Comparison of ENCODE assay signal across 27 mouse cellular contexts in genomic region chr14:45322450-45322849, GRCm38 (mm10). TPM values are rescaled to one million over a fixed set of nuclear protein-coding genes. Genes with fewer than 3 reads are reported as not detected.
DNase-seq lines count a peak whose midpoint lies in the region; ATAC-seq and TF ChIP-seq lines count a peak whose summit lies in the region.
"Had no signal": no experiment of that assay in that cellular context is flagged by ENCODE, and none has a peak within 500 bp of the region (broad histone marks: within the 10 kb centered on the region; RNA-seq: fewer than 3 reads in every experiment).

No protein-coding gene starts in this region.

- no peak for TF ChIP-seq POLR2A in small intestine, adult 2 months (IDR thresholded peaks at IDR 0.05; ENCODE audit: low read depth, low read length)

- no peaks in the 10 kb centered on the region for H3K9me3 ChIP-seq in intestine, postnatal 0 days (ENCODE audit: control insufficient read depth)
- H3K9me3 ChIP-seq in intestine, embryonic 15.5 days, result no peaks in the 10 kb centered on the region
- no peaks in the 10 kb centered on the region for H3K9me3 ChIP-seq in liver, embryonic 14.5 days (ENCODE audit: control insufficient read depth, low read length)
- H3K9me3 ChIP-seq: embryonic facial prominence, embryonic 12.5 days; embryonic facial prominence, embryonic 15.5 days; G1E; heart, embryonic 10.5 days; hindbrain, embryonic 12.5 days; hindbrain, embryonic 15.5 days had no signal

- 77% methylated on average over 2 of the region's 2 CpGs for WGBS in intestine, postnatal 0 days
- 86% methylated on average over 2 of the region's 2 CpGs for WGBS in intestine, embryonic 15.5 days
- 76% methylated on average over 2 of the region's 2 CpGs for WGBS in liver, embryonic 14.5 days (ENCODE audit: insufficient replicate concordance)
- 52% methylated on average over 2 of the region's 2 CpGs for WGBS in small intestine, adult 2 months

- peaks cover 12% of the 10 kb centered on the region; the same call in 1 of the 2 replicates for H3K4me1 ChIP-seq in intestine, postnatal 0 days (replicated peaks; ENCODE audit: control insufficient read depth, insufficient read depth, low read length)
- no peaks in the 10 kb centered on the region for H3K4me1 ChIP-seq in intestine, embryonic 15.5 days (replicated peaks)
- peaks cover 39 to 41% of the 10 kb centered on the region in 2 experiments for H3K4me1 ChIP-seq in liver, embryonic 14.5 days (replicated peaks; ENCODE audit: control insufficient read depth in 2 of 2, insufficient read depth in 2 of 2, low read length in 1 of 2)
- peaks cover 12% of the 10 kb centered on the region; the same call in 1 of the 2 replicates for H3K4me1 ChIP-seq in small intestine, adult 2 months (ENCODE audit: control insufficient read depth, insufficient read depth, insufficient read length, low read length)

- no peak for TF ChIP-seq CTCF in intestine, postnatal 0 days (IDR thresholded peaks at IDR 0.05; ENCODE audit: low read depth)
- no peak for TF ChIP-seq CTCF in liver, embryonic 14.5 days (IDR thresholded peaks at IDR 0.05; ENCODE audit: low read depth)
- no peak for TF ChIP-seq CTCF in small intestine, adult 2 months (IDR thresholded peaks at IDR 0.05; ENCODE audit: extremely low read depth, insufficient read length, insufficient replicate concordance, low read depth, low read length)

- peak overlapping the region; percentile 76; the same call in 1 of the 2 replicates for H3K27ac ChIP-seq in intestine, postnatal 0 days (ENCODE audit: low read depth, low read length)
- H3K27ac ChIP-seq in intestine, embryonic 15.5 days, result no peak overlapping the region
- H3K27ac ChIP-seq in liver, embryonic 14.5 days, result peak overlapping the region; percentile 82
- H3K27ac ChIP-seq in small intestine, adult 2 months (ENCODE audit: insufficient read depth, low read depth, low read length), result peak overlapping the region; percentile 100
- H3K27ac ChIP-seq: embryonic facial prominence, embryonic 12.5 days; embryonic facial prominence, embryonic 15.5 days; gastrocnemius, adult 2 months; heart, adult 2 months; hindbrain, embryonic 12.5 days; hindbrain, embryonic 15.5 days had no signal

- DNase-seq in MEL-GATA-1-ER (ENCODE audit: extremely low read depth, low read depth), result peak; percentile 36
- no peak for DNase-seq in liver, embryonic 14.5 days (ENCODE audit: low read depth in 3 of 3, low spot score in 3 of 3)
- no peak for DNase-seq in adrenal gland, postnatal 4 days (ENCODE audit: low spot score in 2 of 2)
- DNase-seq in Muller cell, postnatal 12 days (ENCODE audit: inconsistent ontology term), result no peak
- DNase-seq: adrenal gland, postnatal 10 days; adrenal gland, postnatal 36 days; B cell, adult 2 months; cerebellum, adult 11 months; cerebellum, adult 2 months; cerebellum, adult 9-11 months; cerebellum, postnatal 25 days; forebrain, postnatal 0 days; gastrocnemius, adult 2 months; gastrocnemius, postnatal 25 days; heart, adult 2 months had no signal

- H3K36me3 ChIP-seq in intestine, postnatal 0 days (ENCODE audit: control insufficient read depth, insufficient read depth), result no peaks in the 10 kb centered on the region
- no peaks in the 10 kb centered on the region for H3K36me3 ChIP-seq in intestine, embryonic 15.5 days
- H3K36me3 ChIP-seq in liver, embryonic 14.5 days (replicated peaks; ENCODE audit: control insufficient read depth, insufficient read depth, low read depth), result no peaks in the 10 kb centered on the region
- H3K36me3 ChIP-seq in small intestine, adult 2 months (ENCODE audit: control insufficient read depth, insufficient read depth, low read length), result no peaks in the 10 kb centered on the region
- H3K36me3 ChIP-seq: embryonic facial prominence, embryonic 12.5 days; embryonic facial prominence, embryonic 15.5 days; G1E; heart, embryonic 10.5 days; hindbrain, embryonic 12.5 days; hindbrain, embryonic 15.5 days had no signal

- no peak overlapping the region for H3K4me2 ChIP-seq in intestine, postnatal 0 days (replicated peaks; ENCODE audit: low read depth)
- H3K4me2 ChIP-seq in intestine, embryonic 15.5 days (replicated peaks), result no peak overlapping the region
- peak overlapping the region; percentile 49 for H3K4me2 ChIP-seq in liver, embryonic 14.5 days (ENCODE audit: low read depth)
- H3K4me2 ChIP-seq: embryonic facial prominence, embryonic 12.5 days; embryonic facial prominence, embryonic 15.5 days; hindbrain, embryonic 12.5 days; hindbrain, embryonic 15.5 days had no signal

- no peak overlapping the region for H3K9ac ChIP-seq in intestine, postnatal 0 days (ENCODE audit: low read depth, low read length)
- H3K9ac ChIP-seq in intestine, embryonic 15.5 days, result no peak overlapping the region
- H3K9ac ChIP-seq in liver, embryonic 14.5 days (replicated peaks), result no peak overlapping the region; the same call in 1 of the 2 replicates
- H3K9ac ChIP-seq: embryonic facial prominence, embryonic 12.5 days; embryonic facial prominence, embryonic 15.5 days; forebrain, postnatal 0 days; hindbrain, embryonic 12.5 days; hindbrain, embryonic 15.5 days had no signal

- TF ChIP-seq EP300 in liver, embryonic 14.5 days (IDR thresholded peaks at IDR 0.05; ENCODE audit: low read depth), result no peak

- no peak for ATAC-seq in intestine, postnatal 0 days
- ATAC-seq in intestine, embryonic 15.5 days, result no peak
- ATAC-seq in liver, embryonic 14.5 days (ENCODE audit: insufficient read depth), result no peak
- ATAC-seq: forebrain, embryonic 14.5 days; forebrain, postnatal 0 days; Patski had no signal

- H3K27me3 ChIP-seq in intestine, postnatal 0 days (replicated peaks; ENCODE audit: control insufficient read depth, insufficient read depth, low read length), result no peaks in the 10 kb centered on the region
- no peaks in the 10 kb centered on the region for H3K27me3 ChIP-seq in intestine, embryonic 15.5 days (replicated peaks)
- no peaks in the 10 kb centered on the region for H3K27me3 ChIP-seq in liver, embryonic 14.5 days (ENCODE audit: control insufficient read depth, insufficient read depth, low read length)
- no peaks in the 10 kb centered on the region for H3K27me3 ChIP-seq in small intestine, adult 2 months (ENCODE audit: control insufficient read depth, insufficient read depth, low read length)
- H3K27me3 ChIP-seq: CH12.LX; embryonic facial prominence, embryonic 12.5 days; embryonic facial prominence, embryonic 15.5 days; hindbrain, embryonic 12.5 days; hindbrain, embryonic 15.5 days; Patski had no signal

- no peak overlapping the region for H3K4me3 ChIP-seq in intestine, postnatal 0 days (ENCODE audit: low read depth, low read length)
- no peak overlapping the region for H3K4me3 ChIP-seq in intestine, embryonic 15.5 days (replicated peaks)
- no peak overlapping the region for H3K4me3 ChIP-seq in liver, embryonic 14.5 days (ENCODE audit: insufficient read depth in 1 of 2, low read depth in 2 of 2, low read length in 2 of 2)
- no peak overlapping the region for H3K4me3 ChIP-seq in small intestine, adult 2 months (ENCODE audit: low read depth, low read length)
- H3K4me3 ChIP-seq: embryonic facial prominence, embryonic 12.5 days; embryonic facial prominence, embryonic 15.5 days; gastrocnemius, adult 2 months; heart, adult 2 months; heart, embryonic 10.5 days; hindbrain, embryonic 12.5 days; hindbrain, embryonic 15.5 days had no signal

RNA-seq across cellular contexts. Expression of gene Ero1l, which starts 3.9 kb away (rescaled TPM):
- 96.3 and 96.6 TPM in 2 replicates for polyA plus RNA-seq in intestine, postnatal 0 days (2015; fragmentation: Nextera tagmentation; extraction: Ambion mirVana)
- polyA plus RNA-seq in intestine, embryonic 15.5 days (2015; fragmentation: Nextera tagmentation; extraction: Ambion mirVana), result 56.1 and 73.9 TPM in 2 replicates
- polyA plus RNA-seq in liver, embryonic 14.5 days (2012; rRNA removed), result 10.2 and 12.1 TPM in 2 replicates
- polyA plus RNA-seq in liver, embryonic 14.5 days (2014; fragmentation: Nextera tagmentation; extraction: Ambion mirVana), result 25.6 and 30.4 TPM in 2 replicates
- polyA plus RNA-seq in small intestine, adult 2 months (2012; rRNA removed), result 3.1 and 4.0 TPM in 2 replicates
- 10 to 100 TPM; 34.5 to 38.5 TPM for total RNA-seq in adrenal gland, postnatal 4 days (2021)

RNA-seq across cellular contexts. Expression of gene Psmc6, which starts 7.1 kb away (rescaled TPM):
- polyA plus RNA-seq in intestine, postnatal 0 days (2015; fragmentation: Nextera tagmentation; extraction: Ambion mirVana), result 98.6 and 98.8 TPM in 2 replicates
- polyA plus RNA-seq in intestine, embryonic 15.5 days (2015; fragmentation: Nextera tagmentation; extraction: Ambion mirVana), result 129 and 148 TPM in 2 replicates
- polyA plus RNA-seq in liver, embryonic 14.5 days (2012; rRNA removed), result 29.4 and 58.1 TPM in 2 replicates
- 113 and 115 TPM in 2 replicates for polyA plus RNA-seq in liver, embryonic 14.5 days (2014; fragmentation: Nextera tagmentation; extraction: Ambion mirVana)
- 3.3 and 4.8 TPM in 2 replicates for polyA plus RNA-seq in small intestine, adult 2 months (2012; rRNA removed)
- total RNA-seq in adrenal gland, postnatal 4 days (2021), result 100 to 1,000 TPM; 125 to 127 TPM

RNA-seq across cellular contexts. Expression of gene Styx, which starts 28.4 kb away (rescaled TPM):
- polyA plus RNA-seq in intestine, postnatal 0 days (2015; fragmentation: Nextera tagmentation; extraction: Ambion mirVana), result 40.1 and 46.5 TPM in 2 replicates
- polyA plus RNA-seq in intestine, embryonic 15.5 days (2015; fragmentation: Nextera tagmentation; extraction: Ambion mirVana), result 52.6 and 56.9 TPM in 2 replicates
- polyA plus RNA-seq in liver, embryonic 14.5 days (2012; rRNA removed), result 2.4 and 3.8 TPM in 2 replicates
- polyA plus RNA-seq in liver, embryonic 14.5 days (2014; fragmentation: Nextera tagmentation; extraction: Ambion mirVana), result 15.5 and 21.3 TPM in 2 replicates
- polyA plus RNA-seq in small intestine, adult 2 months (2012; rRNA removed), result 5.5 and 19.3 TPM in 2 replicates
- 10 to 100 TPM; 38.0 to 43.9 TPM for total RNA-seq in adrenal gland, postnatal 4 days (2021)
